Mouse (Mus musculus) C2C12 (cell line): ENCODE data around the gene Ceacam20.

ENCODE experiments used
- CTCF ChIP-seq: IDR thresholded peaks from one replicate; pipeline ENCODE4 v1.5.1; 2011; ENCODE audit not compliant: control insufficient read depth, insufficient read depth, insufficient read length
- MYOG ChIP-seq: IDR thresholded peaks from one replicate; pipeline ENCODE4 v1.6.1; 2011; ENCODE audit not compliant: control insufficient read depth, insufficient read length; ENCODE audit errors: extremely low read depth
- USF1 ChIP-seq: IDR thresholded peaks from one replicate; pipeline ENCODE4 v1.6.1; 2011; ENCODE audit warnings: low read depth, mild to moderate bottlenecking, control low read depth, moderate library complexity

DNA sequence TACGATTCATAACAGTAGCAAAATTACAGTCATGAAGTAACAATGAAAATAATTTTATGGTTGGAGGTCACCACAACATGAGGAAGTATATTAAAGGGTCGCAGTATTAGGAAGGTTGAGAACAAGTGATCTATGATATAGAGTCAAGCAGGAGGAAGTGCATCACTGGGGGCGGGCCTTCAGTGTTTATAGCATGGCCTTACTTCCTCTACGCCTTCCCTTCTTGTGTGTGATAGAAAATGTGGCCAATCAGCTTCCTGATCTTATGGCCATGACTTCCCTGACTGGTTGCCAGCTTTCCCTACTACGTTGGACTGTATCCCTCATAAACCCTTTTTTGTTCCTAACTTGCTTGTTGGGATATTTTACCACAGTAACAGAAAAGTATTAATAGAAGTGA, 20.0 kb upstream of the Ceacam20 start:
- TF ChIP-seq MYOG, result no peak
- no peak for TF ChIP-seq USF1
- no peak for TF ChIP-seq CTCF
